Mouse (Mus musculus): ENCODE measurements around the gene Lrrc1.

The Lrrc1 gene

DNA sequence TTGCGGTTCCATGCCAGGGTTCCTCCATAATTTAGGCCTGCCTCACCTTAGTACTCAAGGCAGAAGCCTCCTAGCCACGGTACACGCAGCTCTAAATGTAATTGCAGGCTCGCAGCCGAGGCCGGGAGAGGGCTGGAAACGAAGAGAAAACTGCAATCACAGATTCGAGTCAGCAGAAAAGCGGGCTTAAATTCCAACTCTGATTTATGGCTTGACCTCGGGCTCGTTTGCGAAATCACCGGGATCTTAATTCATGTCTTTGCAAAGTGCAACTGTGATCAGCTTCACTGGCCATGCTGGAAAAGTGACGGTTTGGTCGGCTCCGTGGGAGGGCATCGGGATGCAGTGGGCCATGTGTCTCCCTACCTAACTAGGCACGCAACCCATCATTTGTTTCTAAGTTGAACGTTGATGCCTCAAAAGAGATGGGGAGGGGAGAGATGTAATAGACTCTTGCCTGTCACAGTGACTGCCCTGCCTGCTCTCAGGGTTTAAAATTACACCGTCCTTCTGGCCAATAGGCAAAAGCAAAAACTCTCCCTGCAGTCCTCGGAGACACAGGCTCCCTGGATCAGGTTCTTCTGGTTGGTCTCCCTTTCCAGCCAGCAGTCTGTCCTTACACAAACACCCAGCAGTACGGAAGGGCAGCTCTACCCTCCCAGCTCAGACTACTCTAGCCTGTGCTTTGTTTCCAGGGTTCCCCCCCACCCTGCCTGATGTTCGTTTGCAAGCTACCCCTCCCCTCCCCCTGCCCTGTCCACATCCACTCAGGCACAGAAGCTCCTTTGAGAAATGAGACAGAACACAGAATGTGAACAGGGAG, 117.2 kb downstream of the Lrrc1 start:
- peak; percentile 63 to 78 for DNase-seq (ENCODE audit: low spot score in 2 of 2)

DNA sequence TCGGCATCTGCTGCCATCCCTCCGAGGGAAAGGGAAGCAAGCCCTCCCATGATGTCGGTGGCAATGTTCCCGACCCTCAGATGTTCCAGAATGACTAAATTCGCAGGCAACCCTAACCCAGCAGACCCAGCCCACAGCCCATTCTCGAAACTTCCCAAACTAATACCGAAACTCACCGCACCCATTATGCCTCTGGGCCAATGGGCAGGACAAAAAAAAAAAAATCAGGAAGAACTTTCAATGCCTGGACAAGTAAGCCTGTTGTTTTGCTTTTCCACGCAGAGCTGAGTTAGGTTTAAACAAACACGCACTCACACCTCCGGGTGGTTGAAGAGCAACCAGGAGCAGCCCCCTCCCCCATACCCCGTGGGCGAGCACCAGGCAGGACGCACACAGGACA, 118.6 kb downstream of the Lrrc1 start:
- DNase-seq (ENCODE audit: low spot score in 2 of 2) = no peak

DNA sequence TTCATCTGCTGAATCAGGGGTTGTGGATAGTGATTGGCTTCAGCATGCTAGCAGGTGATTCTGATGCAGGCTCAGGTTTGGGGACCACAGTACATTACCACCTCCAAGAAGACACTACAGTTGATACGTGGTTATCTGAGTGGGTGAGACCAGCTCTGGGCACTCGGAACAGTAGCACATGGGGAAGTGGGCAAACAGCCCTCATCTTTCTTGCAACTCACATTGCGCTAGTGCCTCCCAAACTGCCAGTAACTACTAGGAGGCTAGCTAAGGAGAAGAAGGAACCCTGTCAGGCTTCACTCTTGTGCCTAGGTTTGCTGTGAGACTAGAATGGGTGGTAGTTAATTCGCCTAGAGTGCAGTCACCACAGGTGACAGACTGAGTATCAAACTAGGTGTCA, 119.1 kb downstream of the Lrrc1 start:
- no peak for DNase-seq (ENCODE audit: low spot score in 2 of 2)

DNA sequence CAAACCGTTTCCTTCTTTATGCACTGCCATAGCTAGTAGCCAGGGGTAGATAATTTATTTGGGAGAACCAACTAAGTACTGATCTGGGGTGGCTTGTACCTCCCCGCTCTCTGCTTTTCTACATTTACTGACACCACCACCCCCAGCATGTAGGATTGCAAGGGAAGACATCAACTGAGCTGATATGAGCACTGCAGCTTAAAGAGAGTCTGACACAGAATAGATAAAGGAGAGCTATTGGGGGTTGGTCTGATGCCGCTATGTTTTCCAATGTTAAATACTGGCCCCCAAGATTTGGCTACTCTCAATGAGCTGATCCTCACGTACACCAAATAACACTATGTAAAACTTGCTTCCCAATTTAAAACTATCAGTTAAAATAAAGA, 124.5 kb downstream of the Lrrc1 start:
- no peak for DNase-seq (ENCODE audit: low spot score in 2 of 2)

DNA sequence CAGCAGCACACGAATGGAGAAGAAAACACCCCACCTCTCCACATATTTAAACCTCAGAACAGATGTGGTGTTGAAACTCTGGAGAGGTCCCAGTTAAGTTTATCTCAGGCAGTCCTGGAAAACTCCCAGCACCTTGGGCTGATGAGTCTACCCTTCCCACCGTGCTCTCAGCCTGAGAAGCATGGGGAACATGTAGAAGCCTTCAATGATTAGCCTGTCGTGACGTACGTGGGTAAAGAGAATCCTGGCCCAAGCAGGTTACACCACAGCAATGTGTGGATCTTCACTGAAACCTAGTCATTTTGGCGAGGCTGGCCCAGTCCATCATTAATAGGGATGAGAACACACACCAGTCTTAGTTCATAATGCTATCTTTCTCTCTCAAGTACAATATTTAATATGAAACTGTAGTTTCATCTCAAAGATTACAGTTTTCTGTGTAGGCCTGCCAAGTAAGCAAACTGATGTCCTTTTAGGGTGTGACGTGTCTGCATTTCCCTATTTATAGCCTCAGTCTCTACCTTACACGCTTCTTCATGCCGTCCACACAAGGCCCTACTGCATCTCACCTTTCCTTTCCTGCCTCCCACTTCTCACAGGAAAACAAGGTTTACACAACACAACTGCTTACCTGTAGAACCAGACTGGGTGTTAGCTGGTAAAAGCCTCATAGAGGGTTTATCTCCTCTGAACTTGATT, 125.0 kb downstream of the Lrrc1 start:
- DNase-seq (ENCODE audit: low spot score in 2 of 2) = no peak

DNA sequence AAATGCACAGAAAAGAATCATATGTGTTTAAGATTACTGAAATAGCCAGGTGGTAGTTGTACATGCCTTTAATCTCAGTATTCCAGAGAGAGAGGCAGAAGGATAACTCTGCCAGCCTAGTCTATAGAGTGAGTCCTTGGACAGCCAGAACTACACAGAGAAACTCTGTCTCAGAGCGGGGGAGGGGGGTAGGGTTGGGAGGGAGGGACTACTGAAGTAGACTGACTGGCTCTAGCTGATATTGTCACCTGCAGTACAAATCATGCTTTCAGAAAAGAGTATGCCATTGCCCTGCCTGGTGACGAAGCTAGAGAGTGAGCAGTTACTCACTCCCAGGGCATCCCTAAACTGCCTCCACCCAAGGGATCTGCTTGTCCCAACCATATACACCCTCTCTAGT, 125.9 kb downstream of the Lrrc1 start:
- DNase-seq (ENCODE audit: low spot score in 2 of 2) = no peak

DNA sequence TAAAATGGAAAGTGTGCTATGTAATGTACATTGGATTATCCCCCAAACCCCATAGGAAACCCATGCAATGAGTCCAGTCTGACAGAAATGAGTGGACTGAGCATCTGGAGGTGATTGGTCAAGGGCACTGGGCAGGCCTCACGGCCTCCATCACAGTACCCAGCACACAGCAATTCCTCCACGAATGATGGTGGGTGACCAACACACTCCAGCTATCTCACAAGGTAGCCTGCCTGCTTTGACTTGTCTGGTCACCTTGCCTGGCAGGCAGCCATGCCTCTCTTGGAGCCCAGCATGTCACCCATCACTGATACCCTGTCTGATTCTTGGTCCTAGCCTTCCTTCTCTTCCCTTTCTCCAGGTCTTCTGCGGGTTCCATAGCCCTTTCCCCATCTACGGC, 128.2 kb downstream of the Lrrc1 start:
- DNase-seq (ENCODE audit: low spot score in 2 of 2) = no peak

DNA sequence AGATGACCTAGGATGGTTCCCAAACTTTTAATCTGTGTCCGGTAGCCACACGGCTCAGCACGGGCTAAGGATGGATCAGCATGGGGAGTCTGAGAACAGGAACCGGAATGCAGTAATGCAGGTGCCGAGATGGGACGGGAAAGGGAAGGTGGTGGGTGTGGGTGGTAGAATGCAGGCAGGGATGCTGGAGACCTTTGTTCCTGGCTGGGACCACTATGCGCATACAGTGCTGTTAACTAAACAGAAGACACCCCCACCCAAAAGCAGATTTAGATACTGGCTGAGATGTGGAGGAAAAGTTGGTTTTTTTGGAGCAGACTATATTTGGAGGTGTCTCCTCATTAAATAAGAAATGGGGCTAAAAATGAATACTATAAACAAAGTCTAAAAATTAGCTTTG, 128.7 kb downstream of the Lrrc1 start:
- no peak for DNase-seq (ENCODE audit: low spot score in 2 of 2)

DNA sequence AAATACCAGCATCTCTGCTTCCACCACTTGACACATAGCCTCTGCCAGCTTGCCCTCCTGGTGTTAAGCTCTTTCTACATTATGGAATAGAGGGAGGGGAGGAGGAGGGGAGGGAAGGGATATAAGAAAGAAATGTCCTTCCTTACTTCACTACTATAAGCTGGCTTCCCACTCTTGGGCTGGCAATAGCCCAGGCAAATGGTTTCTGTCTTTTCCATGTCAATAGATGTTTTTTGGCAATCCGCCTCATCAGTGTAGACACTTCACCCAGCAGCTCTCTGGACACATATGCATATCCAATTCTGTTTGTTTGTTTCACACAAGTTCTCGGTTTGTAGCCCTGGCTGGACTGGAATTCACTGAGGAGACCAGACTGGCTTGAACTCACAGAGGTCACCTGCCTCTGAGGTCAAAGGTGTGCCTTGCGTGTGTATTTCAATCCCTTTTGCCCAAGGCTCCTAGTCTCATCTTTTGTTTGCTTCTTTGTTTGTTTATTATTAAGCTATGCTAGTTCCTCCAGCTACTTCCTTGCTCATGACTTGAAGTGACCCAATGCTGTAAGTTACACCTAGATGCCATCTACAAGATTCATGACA, 132.7 kb downstream of the Lrrc1 start:
- DNase-seq (ENCODE audit: low spot score in 2 of 2) = no peak

DNA sequence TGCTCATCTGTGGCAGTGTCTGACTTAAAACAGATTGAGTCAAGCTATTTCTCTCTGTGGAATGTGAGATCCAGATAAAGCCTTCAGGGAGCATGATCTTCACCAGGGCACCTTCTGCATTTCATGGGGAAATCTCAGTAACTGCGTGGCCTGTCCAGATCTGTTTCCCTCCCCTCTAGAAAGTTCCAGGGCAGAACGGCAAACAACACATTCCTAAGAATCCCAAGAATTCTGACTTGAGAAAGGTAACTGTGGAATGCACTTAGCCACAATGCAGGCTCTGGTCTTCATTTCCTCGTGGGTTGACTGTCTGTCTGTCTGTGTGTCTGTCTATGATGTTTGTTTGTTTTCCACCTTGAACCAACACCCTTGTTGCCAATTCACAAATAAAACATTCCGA, 133.7 kb downstream of the Lrrc1 start:
- no peak for DNase-seq (ENCODE audit: low spot score in 2 of 2)

DNA sequence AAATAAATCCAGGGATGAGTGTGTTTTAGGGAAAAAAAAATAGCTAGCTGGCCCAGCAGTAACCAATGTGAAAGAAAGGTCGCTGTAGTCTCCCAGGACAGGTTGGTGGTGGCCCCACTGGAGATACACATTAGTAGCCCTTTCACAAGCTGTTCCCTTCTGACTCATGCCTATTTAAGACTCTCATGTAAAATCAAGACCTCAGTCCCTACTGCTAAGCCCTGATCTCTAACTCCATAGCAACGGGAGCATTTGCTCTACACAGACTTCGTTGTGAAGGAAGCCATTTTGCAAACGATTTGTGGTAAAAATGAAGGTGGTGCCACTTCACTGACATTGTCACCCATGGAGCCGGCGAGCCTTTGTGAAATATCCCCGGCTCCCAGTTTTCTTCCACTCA, 134.1 kb downstream of the Lrrc1 start:
- no peak for DNase-seq (ENCODE audit: low spot score in 2 of 2)

DNA sequence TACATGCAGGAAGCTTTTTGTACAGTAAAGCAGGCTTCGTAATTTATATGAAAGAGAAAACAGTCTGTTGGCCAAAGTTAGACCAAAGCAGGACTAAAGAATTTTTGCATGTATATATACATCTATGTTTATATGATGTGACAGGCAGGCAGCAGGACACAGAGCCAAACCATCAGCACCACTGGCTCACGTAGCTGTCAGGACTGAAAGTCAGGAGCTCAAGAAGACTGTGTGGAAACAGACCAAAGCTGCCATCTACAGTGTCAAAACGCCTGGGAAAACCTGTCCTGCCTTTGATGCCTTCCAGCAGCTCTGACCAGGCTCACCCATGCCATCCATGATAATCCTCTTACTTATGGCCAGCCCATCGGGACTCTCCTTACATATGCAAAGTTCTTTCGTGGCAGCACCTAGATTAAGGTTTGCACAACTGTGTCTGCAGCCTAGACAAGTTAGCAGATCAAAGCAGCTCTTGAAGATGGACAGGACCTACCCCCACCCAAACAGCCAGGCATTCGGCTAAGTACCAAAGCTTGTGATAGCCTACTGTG, 136.5 kb downstream of the Lrrc1 start:
- DNase-seq (ENCODE audit: low spot score in 2 of 2) = no peak

DNA sequence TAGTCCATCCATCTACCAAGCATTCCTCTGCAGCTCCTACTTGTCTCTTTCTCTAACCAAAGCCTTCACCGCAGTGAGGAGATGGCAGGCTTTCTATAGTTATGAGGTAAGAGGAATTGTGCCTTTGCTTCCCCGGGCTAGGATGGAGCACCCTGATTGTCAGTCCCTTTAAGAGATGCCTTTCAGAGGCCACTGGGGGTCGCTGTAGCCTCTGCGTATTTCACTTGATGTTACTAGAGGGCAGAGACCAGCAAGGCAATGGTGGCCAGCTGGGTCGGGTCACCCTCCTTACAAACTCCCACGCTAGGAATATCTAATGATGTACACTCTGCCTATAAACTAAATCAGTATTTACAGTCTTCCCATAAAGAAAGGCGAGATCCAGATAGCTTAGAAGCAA, 137.8 kb downstream of the Lrrc1 start:
- peak in 1 of 2 experiments; percentile 64 for DNase-seq (ENCODE audit: low spot score in 2 of 2)

DNA sequence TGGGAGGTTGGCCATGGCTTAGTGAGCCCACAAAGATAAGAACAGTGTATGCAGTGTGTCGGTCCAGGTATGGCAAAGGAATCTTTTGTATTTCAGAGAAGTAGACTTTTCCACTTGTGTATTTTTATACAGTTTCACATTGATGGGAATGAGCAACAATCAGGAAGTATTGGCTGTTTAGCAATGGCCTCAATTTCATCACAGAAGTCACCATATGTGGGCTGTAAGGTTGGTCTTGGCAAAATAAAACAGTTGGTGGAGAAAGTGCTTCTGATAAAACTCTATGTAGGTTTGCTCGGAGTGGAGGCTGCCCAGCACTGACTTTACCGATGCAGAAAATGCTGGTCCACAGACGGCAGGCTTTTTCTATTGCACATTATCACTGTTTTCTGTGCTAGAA, 140.2 kb downstream of the Lrrc1 start:
- no peak for DNase-seq (ENCODE audit: low spot score in 2 of 2)

DNA sequence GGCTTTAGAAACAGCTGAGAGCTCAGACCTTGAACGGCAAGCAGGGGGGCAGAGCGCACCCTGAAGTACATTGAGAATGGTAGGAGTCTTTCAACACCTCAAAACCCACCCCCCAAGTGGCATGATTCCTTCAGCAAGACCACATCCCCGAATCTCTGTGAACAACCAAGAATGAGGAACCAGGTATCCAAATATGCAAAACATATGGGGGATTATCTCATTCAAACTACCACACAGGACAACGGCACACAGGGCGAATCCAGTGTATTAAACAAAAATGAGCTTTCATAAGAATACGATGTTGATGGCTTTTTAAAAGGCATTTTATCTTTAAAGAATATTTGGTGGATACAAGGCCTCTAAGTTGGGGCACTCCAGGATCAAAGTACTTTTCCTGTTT, 140.7 kb downstream of the Lrrc1 start:
- DNase-seq (ENCODE audit: low spot score in 2 of 2) = no peak

DNA sequence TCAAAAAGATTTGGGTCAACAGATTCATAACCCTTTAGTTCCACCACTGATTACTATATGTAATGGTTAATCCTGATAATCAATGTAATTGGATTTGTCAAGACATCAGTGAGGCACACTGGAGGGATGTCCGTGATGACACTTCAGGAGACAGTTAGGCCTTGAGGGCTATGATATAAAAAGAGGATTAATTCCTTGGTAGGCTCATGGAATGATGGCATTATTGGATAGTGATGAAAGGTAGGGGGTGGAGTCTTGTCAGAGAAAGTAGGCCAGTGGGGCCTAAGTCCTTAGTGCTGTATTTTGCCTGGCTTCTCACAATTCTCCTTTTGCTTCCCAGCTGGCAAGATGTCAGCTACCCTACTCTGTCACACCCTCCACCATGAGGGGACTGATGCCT, 141.7 kb downstream of the Lrrc1 start:
- no peak for DNase-seq (ENCODE audit: low spot score in 2 of 2)

DNA sequence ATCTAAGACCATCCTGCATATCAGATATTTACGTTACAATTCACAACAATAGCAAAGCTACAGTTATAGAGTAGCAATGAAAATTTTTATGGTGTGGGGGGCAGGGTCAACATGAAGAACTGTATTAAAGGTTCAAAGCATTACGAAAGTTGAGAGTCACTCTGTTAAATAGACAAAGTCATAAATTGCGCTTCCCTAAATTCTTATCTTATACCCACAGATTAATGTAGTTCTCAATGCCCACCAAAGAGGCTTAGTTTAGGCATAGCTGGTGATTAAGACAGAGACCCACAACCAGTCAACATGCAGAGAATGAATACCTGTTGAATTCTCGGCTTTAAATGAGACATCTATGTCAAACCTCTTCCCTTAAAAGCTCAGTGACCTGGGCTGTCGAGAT, 144.9 kb downstream of the Lrrc1 start:
- DNase-seq (ENCODE audit: low spot score in 2 of 2) = no peak

DNA sequence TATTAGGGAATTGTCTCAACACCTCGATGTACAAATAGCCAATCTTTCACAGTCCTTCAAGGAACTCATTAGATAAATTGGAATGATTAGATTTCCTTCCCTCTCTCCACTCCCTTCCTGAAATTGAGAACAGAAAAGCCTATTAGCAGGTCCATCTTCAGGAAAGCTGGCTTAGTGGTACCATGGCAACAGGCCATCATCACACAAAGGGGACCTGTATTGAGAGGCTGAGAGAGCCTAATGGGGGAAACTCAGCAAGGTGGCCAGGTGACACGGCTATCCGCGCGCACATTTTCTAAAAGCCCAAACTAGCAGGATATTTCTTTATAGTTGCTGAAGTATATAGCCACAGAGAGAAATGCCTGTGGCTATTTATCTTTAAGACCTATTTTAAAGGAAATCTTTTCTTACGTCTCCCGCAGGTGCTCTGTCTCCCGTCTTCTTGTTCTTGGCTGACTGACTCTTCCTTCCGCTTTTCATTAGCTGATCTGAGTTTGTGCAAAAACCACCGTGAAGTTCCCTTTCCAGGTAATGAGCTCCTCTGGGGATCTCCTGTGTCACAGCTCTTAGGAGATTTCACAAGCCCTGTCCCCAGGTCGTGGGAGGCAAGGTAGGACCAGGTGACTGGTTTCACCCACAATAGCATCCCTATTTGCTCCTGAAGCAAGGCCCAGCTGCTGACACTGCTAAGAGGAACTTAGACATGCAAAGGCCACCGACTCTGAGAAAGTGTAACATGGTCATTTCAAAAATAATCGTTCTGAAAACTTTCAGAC, 145.6 kb downstream of the Lrrc1 start:
- no peak for DNase-seq (ENCODE audit: low spot score in 2 of 2)

DNA sequence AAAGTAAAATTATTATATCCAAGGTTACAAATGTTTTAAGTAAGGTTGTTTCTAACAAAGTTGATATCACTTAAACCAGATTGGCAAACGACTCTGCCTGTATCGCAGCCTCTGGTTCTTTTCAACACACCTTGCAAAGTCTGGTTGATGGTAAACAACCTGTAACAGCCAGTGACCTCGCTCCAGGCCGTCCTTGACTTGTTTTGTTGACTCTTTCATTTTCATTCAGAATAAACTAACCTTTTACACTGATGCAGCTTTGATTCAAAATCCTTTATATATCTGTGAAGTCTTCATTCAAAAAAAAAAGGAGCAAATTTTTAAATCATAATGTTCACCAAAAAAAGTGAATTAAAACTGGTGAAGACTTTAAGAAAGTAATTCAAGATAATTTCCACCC, 147.6 kb downstream of the Lrrc1 start:
- no peak for DNase-seq (ENCODE audit: low spot score in 2 of 2)

DNA sequence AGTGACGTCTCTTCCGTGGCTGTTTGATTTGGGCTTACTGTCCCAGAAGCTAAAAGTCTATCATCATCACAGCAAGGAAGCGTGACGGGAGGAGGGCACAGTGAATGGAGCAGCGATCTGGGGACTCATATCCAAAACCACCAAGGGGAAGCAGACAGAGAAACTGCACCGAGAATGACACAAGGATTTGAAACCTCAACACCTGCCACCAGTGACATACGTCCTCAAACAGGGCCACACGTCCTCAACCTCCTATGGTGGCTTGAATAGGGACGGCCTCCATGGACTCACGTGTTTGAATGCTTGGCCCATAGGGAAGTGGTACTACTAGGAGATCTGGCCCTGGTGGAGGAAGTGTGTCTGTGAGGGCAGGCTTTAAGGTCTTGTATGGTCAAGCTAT, 153.4 kb downstream of the Lrrc1 start:
- DNase-seq (ENCODE audit: low spot score in 2 of 2) = no peak

DNA sequence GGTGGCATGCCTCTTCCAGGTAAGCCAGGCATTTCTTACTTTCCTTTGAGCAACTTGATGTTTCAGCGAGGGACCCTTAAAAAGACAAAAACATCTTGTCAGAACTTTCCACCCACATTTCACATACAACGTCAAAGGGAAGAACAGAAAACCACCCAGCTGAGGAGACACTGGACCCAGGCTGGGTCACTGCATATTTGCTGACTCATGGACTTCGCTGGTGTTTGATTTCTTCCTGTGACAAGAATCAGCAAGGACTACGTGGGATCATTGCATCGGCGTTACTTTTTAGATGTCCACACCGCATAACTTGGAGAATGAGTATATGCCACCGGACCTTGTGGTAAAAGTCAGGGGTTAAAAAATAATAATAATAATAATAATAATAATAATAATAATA, 155.7 kb downstream of the Lrrc1 start:
- DNase-seq (ENCODE audit: low spot score in 2 of 2) = no peak

DNA sequence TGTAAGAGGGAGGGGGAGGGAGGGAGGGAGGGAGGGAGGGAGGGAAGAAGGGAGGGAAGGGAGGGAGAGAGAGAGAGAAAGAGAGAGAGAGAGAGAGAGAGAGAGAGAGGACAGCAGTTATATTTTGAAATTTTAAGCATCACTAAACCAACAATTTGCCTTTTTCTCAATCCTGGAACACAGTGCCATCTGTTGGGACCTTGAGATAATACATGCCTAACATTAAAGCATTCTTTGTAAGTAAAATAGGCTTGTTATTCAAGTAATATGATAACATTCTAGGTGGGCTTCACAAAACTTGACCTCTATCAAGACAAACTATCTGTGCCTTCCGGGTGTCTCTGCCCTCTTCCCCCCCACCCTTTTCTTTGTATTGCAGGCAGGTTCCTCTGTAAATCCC, 157.9 kb downstream of the Lrrc1 start:
- DNase-seq (ENCODE audit: low spot score in 2 of 2) = no peak

Data from urinary bladder, postnatal 36 days (tissue).